Mouse (Mus musculus) embryo, embryonic 10.5 days (tissue): Measurements from ENCODE around the gene Gapdh.

ENCODE experiments used
- DNase-seq: peaks from one replicate; pipeline ENCODE4 v3.0.0-alpha.2; 2015; ENCODE audit warnings: low spot score

The Gapdh gene

DNA sequence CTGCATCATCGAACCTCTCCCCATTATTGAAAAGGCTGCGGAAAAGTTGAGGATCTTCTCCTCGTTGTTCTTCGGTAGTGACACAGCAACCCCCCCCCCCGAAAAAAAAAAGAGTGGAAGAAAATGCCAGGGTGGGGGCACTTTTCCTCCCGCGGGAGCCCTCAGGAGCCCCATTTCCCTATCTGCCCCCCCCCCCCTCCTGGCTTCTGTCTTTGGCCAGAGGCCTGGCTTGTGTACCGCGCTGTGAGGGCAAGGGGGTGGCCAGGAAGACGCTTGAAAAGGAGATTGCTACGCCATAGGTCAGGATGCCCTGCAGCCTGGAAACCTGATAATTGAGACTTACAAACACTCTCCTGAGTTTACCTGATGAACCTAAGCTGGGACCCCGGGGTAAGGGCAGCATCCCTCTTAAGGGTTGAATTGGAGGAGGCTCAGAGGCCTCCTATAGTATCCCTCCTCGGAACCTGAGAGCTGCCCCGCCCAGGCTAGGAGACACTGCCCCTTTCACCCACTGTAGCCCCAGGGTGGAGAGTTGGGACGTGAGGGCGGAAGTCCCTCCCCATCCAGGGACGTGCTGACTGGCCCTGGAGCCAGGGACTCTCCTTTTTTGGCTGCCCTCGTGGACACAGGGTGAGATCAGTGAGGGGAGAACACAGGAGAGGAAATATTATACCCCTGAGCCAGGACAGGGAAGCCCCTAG, at the start of gene Gapdh:
TSS of gene Gapdh (minus strand) at position 417 of the 701 bp plus-strand sequence.
- DNase-seq = peak; percentile 86

DNA sequence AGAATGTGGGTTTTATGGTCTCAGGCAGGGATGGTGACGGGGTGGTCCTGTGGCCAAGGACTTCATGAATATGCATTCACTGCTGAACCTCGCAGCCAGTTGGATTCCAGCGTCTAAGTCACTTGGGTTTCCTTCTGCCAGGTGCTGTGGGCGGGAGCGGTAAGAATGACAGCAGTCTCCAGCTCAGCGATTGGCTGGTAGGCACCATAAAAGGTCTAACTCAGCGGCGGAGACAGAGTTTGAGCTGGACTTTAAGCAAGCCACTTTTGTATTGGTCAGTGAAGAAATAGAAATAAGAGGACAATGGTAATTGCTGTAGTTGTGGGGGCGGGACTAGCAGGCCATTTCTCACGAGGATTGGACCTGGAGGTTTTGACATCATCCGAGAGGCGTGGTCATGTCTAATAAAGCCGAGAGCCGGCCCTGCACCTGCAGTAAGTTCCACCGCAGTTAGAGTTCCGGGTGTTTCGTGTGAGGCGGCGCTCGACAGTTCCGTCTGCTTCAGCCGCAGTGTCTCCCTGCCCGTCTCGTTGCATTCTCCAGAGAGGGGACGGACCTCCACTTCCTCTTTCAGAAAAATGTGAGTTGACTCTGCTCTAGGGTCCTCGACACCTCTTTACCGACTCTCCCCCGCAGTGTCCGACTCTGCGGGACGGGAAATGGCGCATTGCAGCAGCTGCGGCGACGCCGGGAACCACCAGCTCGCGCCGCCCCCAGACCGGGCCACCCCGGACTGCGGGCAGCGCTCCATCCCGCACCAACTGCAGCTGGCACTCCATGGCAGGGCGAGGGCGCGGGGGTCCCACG, 49.1 kb upstream of the Gapdh start, which contains the start of gene Vamp1:
TSS of gene Vamp1 (plus strand) at position 404 of the 807 bp plus-strand sequence.
- DNase-seq = peak; percentile 99

DNA sequence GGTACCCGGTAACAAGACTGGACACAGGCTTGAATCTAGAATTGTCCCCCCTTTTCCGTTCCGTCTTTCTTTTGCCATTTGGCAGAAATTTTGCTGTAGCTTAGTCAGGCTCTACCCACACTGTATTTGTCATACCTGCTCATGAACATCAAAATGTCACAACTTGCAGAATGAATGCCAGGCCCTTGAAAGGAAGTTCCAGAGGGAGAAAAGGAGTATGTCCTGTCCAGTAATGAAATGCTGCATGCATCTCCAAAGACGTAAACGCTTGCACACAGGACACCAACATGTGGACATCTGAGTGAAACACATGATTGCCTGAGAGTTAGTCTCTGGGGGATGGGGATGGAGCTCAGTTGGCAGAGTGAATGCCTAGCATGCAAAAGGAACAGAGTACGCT, 47.4 kb upstream of the Gapdh start:
- DNase-seq = no peak

DNA sequence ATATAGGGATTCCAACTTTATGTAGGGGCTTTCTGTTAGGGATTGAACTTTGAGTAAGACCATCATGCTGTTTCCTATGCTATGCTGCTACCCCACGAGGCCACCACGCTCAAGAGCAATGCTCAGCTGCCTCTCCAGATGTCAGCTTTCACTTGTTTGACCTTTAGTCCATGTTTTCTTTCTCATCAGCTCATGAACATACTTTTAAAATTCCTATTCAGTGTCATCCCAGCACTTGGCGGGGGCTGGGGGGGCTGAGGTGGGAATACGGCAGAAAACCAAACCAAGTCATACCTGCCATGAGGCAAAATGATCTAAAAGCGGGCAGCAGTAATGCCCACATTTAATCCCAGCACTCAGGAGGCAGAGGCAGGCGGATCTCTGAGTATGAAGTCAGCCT, 46.9 kb upstream of the Gapdh start:
- DNase-seq = no peak

DNA sequence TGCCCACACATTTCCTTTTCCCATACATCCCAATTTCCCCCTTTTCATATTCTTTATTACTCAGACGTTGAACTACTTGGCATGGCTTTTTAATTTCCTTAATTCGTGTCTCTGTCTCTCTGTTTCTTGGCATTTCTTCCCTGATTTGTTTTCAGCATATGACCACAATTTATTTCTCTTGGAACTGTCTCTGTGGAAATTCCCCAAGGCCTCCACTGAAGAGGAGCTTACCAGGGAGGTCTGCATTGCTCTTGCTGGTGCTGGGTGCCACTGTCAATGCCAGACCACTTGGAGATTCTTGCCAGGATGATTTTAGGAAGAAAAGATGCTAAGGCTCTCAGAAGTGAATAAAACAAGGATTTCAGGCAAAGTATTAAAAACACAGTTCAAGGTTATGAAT, 46.4 kb upstream of the Gapdh start:
- DNase-seq = no peak

DNA sequence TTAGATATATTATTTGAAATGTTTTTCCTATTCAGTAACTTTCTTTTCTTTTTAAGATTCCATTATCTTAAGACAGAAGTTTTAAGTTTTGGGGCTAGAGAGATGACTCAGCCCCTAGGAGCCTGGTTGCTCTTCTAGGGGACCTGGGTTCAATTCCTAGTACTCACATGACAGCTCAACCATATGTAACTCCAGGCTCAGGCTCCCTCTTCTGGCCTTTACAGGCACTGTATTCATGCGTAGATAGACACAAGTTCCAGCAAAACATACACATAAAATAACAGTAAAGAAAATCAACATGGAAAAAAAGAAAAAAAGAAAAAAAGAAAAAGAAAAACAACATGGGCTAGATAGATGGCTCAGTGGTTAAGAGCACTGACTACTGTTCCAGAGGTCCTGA, 44.2 kb upstream of the Gapdh start:
- no peak for DNase-seq

DNA sequence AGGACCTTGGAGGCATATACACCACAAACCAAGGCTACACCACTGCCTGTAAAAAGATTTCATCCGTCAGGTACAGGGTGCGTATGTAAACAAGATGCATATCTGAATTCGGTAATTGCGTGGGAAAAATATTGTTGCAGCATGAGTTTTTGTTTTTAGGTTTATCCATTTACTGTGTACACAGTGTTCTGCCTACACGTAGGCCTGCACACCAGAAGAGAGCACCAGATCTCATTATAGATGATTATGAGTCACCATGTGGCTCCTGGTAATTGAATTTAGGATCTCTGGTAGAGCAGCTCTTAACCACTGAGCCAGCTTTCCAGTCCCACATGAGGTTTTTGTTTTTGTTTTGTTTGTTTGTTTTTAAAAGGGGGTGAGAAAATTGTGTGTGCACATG, 30.9 kb upstream of the Gapdh start:
- DNase-seq = no peak

DNA sequence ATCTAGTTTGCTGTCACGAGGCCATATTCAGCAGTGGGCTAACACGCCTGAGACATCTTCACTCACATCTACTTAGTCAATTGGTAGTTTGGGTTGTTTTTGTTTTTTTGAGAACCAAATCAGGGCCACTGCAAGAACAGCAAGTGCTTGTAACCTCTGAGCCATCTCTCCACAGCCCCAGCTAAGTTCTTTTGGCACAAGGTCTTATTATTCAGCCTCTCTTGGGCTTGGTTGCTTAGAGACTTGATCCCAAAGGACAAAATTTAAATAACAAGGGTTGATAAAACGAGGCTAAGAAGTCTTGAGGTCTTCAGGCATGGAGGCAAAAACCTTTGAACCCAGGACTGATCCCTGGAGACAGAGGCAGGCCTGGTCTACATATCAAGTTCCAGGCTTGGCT, 30.0 kb upstream of the Gapdh start:
- DNase-seq = peak; percentile 14

DNA sequence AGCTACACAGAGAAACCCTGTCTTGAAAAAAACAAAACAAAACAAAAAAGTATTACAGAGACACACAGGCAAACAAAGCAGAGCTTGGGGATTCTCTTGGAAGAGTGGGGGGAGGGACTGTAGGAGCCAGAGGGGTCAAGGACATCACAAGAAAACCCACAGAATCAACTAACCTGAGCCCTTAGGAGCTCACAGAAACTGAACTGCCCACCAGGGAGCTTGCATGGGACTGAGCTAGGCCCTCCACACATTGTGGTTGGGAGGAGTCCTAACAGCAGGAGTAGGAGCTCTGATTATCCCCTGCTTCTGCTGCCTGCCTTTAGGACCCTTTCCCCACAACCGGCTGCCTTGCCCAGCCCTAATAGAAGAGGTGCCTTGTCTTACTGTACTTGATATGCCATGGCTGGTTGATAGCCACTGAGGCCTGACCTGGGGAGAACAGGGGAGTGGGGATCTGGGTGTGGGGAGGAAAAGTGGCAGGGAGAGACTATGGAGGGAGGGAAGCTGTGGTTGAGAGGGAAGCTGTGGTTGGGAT, 29.3 kb upstream of the Gapdh start:
- DNase-seq = no peak

DNA sequence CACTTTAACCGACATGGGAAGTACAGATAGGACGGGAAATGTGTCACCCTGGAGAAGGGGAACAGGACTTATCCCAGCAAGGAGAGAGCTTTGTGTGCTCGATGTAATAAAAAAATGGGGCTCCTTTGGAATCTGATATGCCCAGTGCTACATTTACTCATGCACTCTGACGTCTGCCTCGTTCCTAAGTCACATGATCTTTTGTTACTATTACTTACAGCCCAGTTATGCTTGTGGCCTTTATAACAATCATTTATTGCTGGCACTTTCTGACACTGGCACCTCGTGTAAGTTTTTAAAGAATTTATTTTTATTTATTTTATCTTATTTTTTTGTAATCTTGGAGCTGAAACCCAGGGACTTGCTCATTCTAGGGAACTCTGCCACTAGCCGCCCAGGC, 27.1 kb upstream of the Gapdh start:
- DNase-seq = no peak

DNA sequence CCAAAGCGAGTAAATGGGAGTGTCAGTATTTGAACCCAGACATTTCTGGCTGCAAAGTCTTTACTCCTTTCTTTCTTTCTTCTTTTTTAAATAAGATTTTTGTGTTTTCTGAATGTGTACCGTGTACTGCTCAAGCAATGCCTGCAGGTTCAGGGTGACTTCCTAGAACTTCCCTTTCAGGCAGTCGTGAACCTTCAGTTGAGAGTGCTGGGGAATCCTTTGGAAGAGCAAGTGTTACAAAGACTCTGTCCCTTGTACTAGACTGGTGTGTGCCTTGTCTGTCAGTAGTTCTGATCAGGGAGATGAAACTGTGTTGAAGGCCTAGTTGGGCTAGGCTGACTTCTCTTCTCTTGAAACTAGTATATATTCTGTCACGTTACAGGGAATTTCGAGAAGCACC, 26.6 kb upstream of the Gapdh start:
- DNase-seq = peak; percentile 9

DNA sequence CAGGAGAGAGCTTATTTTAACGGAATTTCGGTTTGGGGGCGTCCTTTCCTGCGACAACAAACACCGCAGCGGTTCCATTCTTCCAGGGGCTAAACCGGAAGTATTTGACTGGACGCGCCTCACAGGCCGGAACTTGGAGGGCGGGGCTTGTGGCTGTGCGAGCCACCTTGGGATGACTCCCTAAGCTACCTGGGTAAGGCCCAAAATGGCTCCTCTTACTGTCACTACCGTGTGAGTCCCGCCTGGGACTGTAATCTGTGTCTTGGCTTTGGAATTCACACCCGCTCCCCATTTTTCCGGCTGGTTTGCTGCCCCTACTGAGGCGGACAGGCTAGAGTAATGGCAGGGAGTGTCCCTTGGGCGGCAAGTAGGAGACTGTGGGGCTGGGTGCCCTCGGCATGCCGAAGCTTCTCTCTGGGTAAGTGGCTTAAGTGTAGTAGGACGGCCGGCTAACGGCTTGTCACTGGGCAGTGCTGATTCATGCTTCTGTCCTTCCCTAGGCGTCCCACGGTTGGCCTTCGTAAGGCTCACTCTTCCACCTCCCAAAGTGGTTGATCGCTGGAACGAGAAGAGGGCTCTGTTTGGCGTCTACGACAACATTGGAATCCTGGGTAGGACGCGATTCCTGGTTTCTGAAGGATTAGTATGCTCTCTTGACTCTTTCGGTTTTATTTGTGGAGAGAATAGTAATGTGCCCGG, 25.9 kb upstream of the Gapdh start:
- DNase-seq = peak; percentile 98

DNA sequence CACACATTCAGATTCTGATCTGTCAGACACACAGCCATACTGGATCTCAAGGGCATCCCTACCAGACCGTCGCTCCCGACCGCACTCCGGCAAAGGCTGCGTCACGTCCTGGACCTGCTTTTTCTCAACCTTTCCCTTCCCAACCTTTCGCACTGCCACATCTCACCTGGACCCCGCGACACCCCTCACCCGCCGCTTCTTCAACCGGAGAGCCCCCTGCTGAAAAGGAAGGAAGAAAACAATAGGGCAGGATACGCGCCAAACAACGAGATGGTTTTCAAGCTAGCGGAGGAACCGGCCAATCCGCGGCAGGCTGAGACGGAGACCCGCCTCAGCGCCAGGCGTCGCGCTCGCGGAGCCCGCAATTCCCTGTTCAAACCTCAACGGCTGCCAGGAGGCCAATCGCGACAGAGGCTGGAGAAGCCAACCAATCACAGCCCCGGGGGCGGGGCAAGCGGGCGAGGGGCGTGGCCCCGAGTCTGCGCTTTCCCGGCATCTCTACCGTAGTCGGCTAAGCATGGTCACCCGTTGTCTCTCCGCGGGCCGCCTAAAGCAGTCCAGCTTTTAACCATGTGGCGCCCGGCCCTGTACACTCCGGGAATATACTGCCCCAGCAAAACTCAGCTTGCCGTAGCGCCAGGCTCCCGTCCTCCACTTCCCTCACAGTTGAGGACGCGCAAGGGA, 25.2 kb upstream of the Gapdh start, which contains the start of the genes Ncapd2 and Mrpl51:
TSS of gene Ncapd2 (minus strand) at position 370 of the 684 bp plus-strand sequence.
TSS of gene Mrpl51 (plus strand) at position 470 of the 684 bp plus-strand sequence.
- DNase-seq = peak; percentile 98

DNA sequence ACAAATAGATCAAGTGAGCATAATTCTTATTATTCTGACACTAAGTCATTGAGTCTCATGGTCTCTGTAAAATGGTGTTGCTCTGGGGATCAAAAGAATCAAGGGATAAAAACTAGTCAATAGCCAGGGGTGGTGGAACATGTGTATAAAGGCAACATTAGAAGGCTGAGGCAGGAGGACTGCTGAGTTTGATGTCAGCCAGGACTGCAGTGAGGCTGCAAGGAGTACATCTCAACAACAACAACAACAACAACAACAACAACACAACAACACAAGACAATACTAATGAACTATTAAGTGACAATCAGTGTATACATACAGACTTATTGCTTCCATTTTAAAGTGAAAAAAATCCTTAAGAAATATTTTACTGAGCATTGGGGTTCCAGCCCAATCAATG, 24.5 kb upstream of the Gapdh start:
- DNase-seq = peak; percentile 50

DNA sequence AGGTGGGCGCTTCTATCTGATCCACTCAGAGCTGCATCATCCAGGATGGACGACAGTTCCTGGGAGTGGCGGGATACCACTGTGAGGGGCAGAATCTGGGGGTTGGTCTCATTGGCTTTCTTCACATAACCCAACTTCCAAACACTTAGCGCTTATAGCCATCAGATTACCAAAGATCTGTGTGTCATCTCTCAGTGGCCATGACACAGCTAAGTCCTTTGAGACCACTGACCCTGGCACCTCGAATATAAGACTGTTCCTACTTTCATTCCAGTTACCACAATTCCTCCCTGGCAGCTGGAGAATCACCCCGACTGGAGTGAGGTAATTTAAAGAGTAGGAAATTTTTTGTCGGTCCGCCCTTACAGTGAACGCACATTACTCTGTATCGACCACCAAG, 19.9 kb upstream of the Gapdh start:
- DNase-seq = no peak

DNA sequence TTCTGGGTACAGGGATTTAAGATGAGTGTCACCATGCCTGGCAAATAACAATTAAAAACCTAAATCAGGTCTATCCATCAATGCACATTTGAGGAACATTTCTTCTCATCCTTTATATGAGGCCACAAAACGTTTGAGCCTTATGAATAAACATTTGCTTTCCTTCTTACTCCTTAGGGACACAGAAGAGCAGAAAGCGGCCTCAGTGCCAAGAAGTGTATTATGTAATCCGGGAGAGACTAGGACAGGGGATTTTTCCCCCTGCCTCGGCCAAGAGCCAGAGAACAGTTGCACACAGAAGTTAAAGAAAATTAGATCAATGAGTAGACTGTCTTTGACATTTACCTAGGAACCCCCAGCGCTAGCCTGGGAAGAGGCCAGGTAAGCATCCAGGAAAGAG, 15.9 kb upstream of the Gapdh start:
- no peak for DNase-seq

DNA sequence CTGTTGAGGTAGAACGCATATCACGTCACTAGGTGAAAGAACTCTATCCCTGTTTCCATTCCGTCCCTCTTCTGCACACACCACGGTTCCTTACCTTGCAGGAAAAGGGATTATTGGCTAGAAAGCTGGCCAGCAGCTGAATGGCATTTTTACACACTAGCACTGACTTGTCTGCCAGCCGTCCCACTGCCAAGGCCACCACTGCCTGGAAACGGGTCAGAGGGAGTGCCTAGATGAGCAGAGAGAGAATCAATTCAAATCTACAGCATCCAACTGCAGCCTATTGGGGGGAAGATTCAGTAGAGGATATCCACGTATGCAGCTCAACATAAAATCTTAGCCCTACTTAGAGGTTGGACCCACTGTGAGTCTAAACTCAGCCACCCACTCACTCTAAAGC, 13.3 kb upstream of the Gapdh start:
- no peak for DNase-seq

DNA sequence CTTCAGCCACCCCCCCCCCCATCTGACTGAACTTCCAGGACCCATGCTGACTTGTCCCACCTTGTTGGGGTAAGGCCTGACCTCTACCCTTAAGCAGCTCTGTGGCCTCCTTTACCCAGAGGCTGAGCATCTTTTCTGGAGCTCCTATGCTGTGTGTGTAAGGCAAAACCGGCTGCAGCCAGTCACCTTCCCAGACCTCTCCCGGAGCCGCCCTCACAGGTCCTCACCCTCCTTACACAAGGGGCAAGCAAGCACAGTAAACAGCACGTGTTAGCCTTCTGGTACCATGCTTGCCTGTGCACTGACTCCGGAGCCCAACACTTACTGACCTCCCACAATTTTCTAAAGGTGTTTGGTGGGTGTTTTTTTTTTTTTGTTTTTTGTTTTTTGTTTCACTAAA, 9.2 kb upstream of the Gapdh start:
- no peak for DNase-seq

DNA sequence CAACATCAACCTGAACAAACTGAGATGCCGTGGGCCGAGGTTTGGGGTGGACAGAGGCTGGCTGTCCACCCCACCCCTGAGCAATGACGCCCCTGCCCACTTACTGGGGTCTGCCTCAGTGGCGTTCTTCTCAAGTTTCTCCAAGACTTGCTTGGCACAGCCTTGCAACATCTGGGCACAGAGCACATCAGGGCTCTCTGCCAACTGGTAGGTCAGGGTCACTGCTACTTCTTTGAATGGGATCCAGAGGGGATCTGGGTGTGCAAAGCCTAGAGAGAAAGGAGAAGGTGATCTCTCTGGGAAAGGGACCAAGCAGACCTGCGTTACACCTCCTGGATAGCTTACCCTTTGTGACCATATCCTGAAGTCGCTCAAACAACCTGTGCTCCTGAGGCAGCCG, 7.0 kb upstream of the Gapdh start:
- no peak for DNase-seq

DNA sequence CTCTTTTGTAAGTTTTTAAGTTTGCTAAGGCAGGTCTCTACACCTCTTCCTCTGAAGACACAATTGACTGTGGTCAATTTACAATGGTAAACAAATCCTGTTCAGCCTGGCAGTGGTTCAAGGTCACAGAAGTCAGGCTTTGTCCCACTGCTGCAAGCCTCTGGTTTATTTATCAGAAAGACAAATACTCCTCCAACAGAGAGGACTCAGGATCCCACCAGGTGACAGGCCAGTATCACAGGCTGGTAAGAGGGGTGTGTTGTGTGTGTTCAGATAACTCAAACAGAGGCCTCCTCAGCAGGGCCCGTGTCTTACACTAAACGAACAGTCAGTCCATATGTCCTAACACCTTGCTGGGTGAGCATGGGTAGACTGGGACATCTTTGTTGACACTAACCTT, 6.2 kb upstream of the Gapdh start:
- no peak for DNase-seq

DNA sequence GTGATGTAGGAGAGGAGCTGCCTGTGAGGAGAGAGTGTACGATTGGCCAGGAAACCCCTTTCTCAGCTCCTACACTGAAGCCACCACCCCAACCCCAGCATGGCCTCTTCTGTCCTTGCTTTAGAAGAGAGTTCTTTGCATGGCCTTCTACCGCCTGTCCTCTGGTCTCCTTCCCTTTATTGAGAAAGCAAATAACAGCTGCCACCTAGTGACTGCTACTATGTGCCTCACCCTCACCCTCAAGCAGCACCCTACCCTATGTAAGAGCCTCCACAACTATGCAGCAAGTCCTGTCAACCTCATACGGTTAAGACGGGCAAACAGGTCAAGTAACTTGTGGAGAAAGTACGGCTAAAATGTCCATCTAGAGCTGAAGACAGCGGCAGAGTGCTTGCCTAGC, 3.9 kb upstream of the Gapdh start:
- no peak for DNase-seq

DNA sequence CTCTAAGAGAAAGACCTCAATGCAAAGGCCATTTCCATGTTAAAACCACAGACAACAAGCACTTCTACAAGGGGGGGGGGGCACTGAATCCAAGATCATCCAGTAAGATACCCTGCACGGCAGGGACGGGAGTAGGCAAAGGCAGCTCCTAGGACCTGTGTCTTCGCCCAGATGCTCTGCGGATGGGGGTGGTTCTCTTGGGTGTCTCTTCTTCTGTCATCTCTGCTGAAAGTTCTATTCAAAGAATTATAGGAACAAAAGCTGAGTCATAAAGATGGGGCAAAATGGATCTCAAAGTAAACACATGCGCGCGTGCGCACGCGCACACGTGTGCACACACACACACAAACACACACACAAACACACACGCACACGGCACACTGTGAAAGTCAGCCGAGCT, 1.8 kb upstream of the Gapdh start:
- no peak for DNase-seq
